25 mouse cellular contexts compared by ENCODE assay signal in the genomic region with DNA sequence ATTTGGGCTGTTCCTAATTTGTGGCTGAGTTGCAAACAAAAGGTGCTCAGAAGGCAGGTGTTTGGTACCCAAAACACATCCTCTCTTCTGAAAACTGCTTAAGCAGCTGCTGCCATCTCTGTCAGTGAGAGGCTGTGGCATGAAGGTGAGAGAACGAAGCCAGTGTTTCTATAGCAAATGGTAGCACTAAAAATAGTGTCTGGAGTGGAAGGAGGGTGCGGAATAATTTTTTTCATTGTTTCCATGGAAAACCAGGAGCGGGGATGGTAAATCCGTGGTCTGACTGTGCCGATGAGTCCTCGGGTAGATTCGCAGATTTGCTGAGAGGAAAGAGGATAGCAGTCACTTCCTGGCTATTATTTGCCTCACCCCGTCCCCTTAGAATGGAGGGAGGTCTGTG. TPM values are rescaled to one million over a fixed set of nuclear protein-coding genes. Genes with fewer than 3 reads are reported as not detected.
DNase-seq lines count a peak whose midpoint lies in the region; ATAC-seq and TF ChIP-seq lines count a peak whose summit lies in the region.
"Had no signal": no experiment of that assay in that cellular context is flagged by ENCODE, and none has a peak within 500 bp of the region (broad histone marks: within the 10 kb centered on the region; RNA-seq: fewer than 3 reads in every experiment).

No protein-coding gene starts in this region.

- ATAC-seq in midbrain, embryonic 16.5 days, result peak; percentile 17; the same call in 1 of the 2 replicates
- no peak for ATAC-seq in midbrain, embryonic 13.5 days
- ATAC-seq: intestine, postnatal 0 days had no signal

- 68% methylated on average over 8 of the region's 8 CpGs for WGBS in midbrain, embryonic 16.5 days
- 81% methylated on average over 8 of the region's 8 CpGs for WGBS in midbrain, embryonic 13.5 days
- WGBS in olfactory bulb, adult 2 months, result 32% methylated on average over 8 of the region's 8 CpGs

- H3K9ac ChIP-seq in midbrain, embryonic 16.5 days (ENCODE audit: low read depth, low read length), result no peak overlapping the region
- no peak overlapping the region for H3K9ac ChIP-seq in midbrain, embryonic 13.5 days (replicated peaks)
- H3K9ac ChIP-seq: forebrain, embryonic 12.5 days; kidney, embryonic 15.5 days; midbrain, embryonic 12.5 days had no signal

- H3K4me3 ChIP-seq in midbrain, embryonic 16.5 days (ENCODE audit: low read depth, low read length), result no peak overlapping the region
- H3K4me3 ChIP-seq in midbrain, embryonic 13.5 days (replicated peaks), result no peak overlapping the region
- H3K4me3 ChIP-seq in olfactory bulb, adult 2 months (ENCODE audit: insufficient read depth, low read depth, low read length), result no peak overlapping the region
- H3K4me3 ChIP-seq: embryonic facial prominence, embryonic 10.5 days; forebrain, embryonic 12.5 days; heart, adult 2 months; kidney, embryonic 15.5 days; limb, embryonic 10.5 days; midbrain, embryonic 12.5 days had no signal

- TF ChIP-seq CTCF in olfactory bulb, adult 2 months (IDR thresholded peaks at IDR 0.05; ENCODE audit: insufficient read depth, low read depth, low read length), result no peak

- H3K4me2 ChIP-seq in midbrain, embryonic 16.5 days (ENCODE audit: low read length), result no peak overlapping the region
- no peak overlapping the region for H3K4me2 ChIP-seq in midbrain, embryonic 13.5 days (replicated peaks)
- H3K4me2 ChIP-seq: forebrain, embryonic 12.5 days; kidney, embryonic 15.5 days; liver, embryonic 11.5 days; midbrain, embryonic 12.5 days had no signal

- no peaks in the 10 kb centered on the region for H3K9me3 ChIP-seq in midbrain, embryonic 16.5 days (replicated peaks; ENCODE audit: control insufficient read depth, low read length, poor library complexity, severe bottlenecking)
- H3K9me3 ChIP-seq in midbrain, embryonic 13.5 days, result peaks cover 2% of the 10 kb centered on the region; the same call in 1 of the 2 replicates
- H3K9me3 ChIP-seq: embryonic facial prominence, embryonic 10.5 days; forebrain, embryonic 12.5 days; kidney, embryonic 15.5 days; limb, embryonic 10.5 days; midbrain, embryonic 12.5 days had no signal

- peak; percentile 59 for DNase-seq in layer of hippocampus, adult 11-12 months (ENCODE audit: low spot score)
- no peak for DNase-seq in layer of hippocampus, postnatal 36 days
- peak; percentile 70 to 74 for DNase-seq in frontal cortex, adult 2 months (ENCODE audit: extremely low spot score in 1 of 2, low spot score in 1 of 2)
- no peak for DNase-seq in cerebellum, adult 9-11 months
- no peak for DNase-seq in lung, postnatal 36 days
- DNase-seq: adrenal gland, postnatal 36 days; cerebellum, adult 2 months; gastrocnemius, postnatal 14 days; heart, adult 2 months; heart, postnatal 4 days; kidney, postnatal 4 days; lung, adult 2 months; spleen, adult 18-20 months had no signal

- H3K36me3 ChIP-seq in midbrain, embryonic 16.5 days (ENCODE audit: control insufficient read depth, insufficient read depth, low read length), result no peaks in the 10 kb centered on the region
- H3K36me3 ChIP-seq in midbrain, embryonic 13.5 days, result no peaks in the 10 kb centered on the region
- H3K36me3 ChIP-seq: embryonic facial prominence, embryonic 10.5 days; forebrain, embryonic 12.5 days; kidney, embryonic 15.5 days; limb, embryonic 10.5 days; midbrain, embryonic 12.5 days had no signal

- H3K27ac ChIP-seq in midbrain, embryonic 16.5 days (ENCODE audit: low read length), result peak overlapping the region; percentile 48
- H3K27ac ChIP-seq in midbrain, embryonic 13.5 days, result no peak overlapping the region
- H3K27ac ChIP-seq in olfactory bulb, adult 2 months (ENCODE audit: insufficient read depth, low read depth, low read length), result peak overlapping the region; percentile 100
- H3K27ac ChIP-seq: embryonic facial prominence, embryonic 10.5 days; forebrain, embryonic 12.5 days; heart, adult 2 months; kidney, embryonic 15.5 days; limb, embryonic 10.5 days; macrophage; midbrain, embryonic 12.5 days had no signal

- TF ChIP-seq POLR2A in olfactory bulb, adult 2 months (IDR thresholded peaks at IDR 0.05; ENCODE audit: insufficient read depth, low read depth, low read length), result no peak

- no peaks in the 10 kb centered on the region for H3K4me1 ChIP-seq in midbrain, embryonic 16.5 days (ENCODE audit: control insufficient read depth, insufficient read depth, low read length)
- no peaks in the 10 kb centered on the region for H3K4me1 ChIP-seq in midbrain, embryonic 13.5 days (replicated peaks)
- peaks cover 31% of the 10 kb centered on the region for H3K4me1 ChIP-seq in olfactory bulb, adult 2 months (ENCODE audit: control insufficient read depth, insufficient read depth, low read length)
- H3K4me1 ChIP-seq: embryonic facial prominence, embryonic 10.5 days; forebrain, embryonic 12.5 days; kidney, embryonic 15.5 days; midbrain, embryonic 12.5 days had no signal

- H3K27me3 ChIP-seq in midbrain, embryonic 16.5 days (ENCODE audit: control insufficient read depth, insufficient read depth, low read depth, low read length), result no peaks in the 10 kb centered on the region
- H3K27me3 ChIP-seq in midbrain, embryonic 13.5 days, result peaks cover 7% of the 10 kb centered on the region

RNA-seq across cellular contexts. Expression of gene 2010300C02Rik, which starts 6.5 kb away (rescaled TPM):
- 100 to 1,000 TPM; 362 to 390 TPM for total RNA-seq in layer of hippocampus, postnatal 36 days (2021)
- polyA plus RNA-seq in midbrain, embryonic 16.5 days (2015; fragmentation: Nextera tagmentation; extraction: Ambion mirVana), result 3.3 and 3.6 TPM in 2 replicates
- 0.83 and 0.85 TPM in 2 replicates for polyA plus RNA-seq in midbrain, embryonic 13.5 days (2015; fragmentation: Nextera tagmentation; extraction: Ambion mirVana)
- 143 and 163 TPM in 2 replicates for polyA plus RNA-seq in frontal cortex, adult 2 months (2012; rRNA removed)
- not detected in 2 replicates for polyA plus RNA-seq in olfactory bulb, adult 2 months (2012; ENCODE audit: insufficient read depth, insufficient read length, low replicate concordance, missing spikeins)
- polyA plus RNA-seq: C2C12, macrophage had no signal

Comparison
In these comparisons a context has a peak if more than half of its experiments do, and no peak if none do; other contexts are left out.
1. DNase-seq: peak in layer of hippocampus, adult 11-12 months (single experiment) and frontal cortex, adult 2 months (2 of 2); none in layer of hippocampus, postnatal 36 days (0 of 2), cerebellum, adult 9-11 months (single experiment) and lung, postnatal 36 days (single experiment).
2. RNA of gene 2010300C02Rik, which starts 6.5 kb away (polyA plus RNA-seq): 143 to 163 TPM in frontal cortex, adult 2 months and not detected in olfactory bulb, adult 2 months; 3.3 to 3.6 TPM in midbrain, embryonic 16.5 days and 0.83 to 0.85 TPM in midbrain, embryonic 13.5 days; every median in the first group is over 10 times any median in the second.